Mouse (Mus musculus): ENCODE results near the gene Sephs2. TPM values are rescaled to one million over a fixed set of nuclear protein-coding genes. Genes with fewer than 3 reads are reported as not detected.

The Sephs2 gene
- polyA plus RNA-seq, 1 experiment from 2014 or later = 102 TPM

DNA sequence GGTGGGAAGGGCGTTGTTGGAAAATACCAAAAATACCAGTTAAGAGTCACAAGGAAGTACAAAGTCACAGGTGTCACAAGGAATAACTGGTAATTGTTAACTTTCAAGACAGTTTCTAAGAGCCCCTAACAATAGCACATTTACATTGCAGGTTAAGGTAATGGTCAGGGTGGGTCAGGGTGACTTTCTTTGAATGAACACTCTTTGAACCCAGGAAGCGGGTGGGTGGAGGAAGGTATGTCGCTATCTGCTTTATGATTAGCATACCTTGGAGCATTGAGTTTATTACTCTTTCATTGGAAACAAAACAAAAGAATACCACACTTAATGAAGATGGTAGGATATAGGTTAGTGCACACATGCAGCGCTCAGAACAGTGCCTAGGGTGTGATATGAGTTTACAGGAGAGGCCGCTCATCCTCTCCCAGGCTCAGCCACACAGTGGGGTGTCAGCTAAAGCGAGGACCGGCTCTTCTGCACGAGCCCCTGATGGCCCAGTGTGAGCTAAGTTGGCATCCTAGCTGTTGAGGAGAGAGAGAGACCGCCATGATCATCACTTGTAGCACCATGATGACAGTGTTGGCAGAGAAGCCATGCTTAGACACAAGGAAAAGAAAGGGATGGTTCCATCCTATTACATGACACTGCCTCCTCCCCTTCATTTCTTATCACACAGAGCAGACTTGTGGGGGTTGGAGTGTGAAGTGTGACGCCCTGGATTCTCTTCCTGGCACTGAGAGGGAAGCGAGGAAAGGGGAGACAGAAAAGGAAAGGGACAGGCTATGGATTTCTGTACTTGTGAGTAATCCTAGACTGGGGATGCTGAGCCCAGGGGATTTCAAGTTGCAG lies 48.5 kb downstream of the Sephs2 start:
- Histone ChIP-seq H3K9ac (replicated peaks; ENCODE audit: low read length) (no peak overlapping the region), H3K36me3 (replicated peaks; ENCODE audit: control insufficient read depth, insufficient read depth, low read depth, low read length) (no peaks in the 10 kb centered on the region; the same call in 1 of the 2 replicates), H3K27ac (replicated peaks; ENCODE audit: low read depth, low read length) (no peak overlapping the region), H3K27me3 (ENCODE audit: control insufficient read depth, insufficient read depth, low read length) (no peaks in the 10 kb centered on the region), H3K4me3 (ENCODE audit: low read depth, low read length) (no peak overlapping the region), H3K9me3 (replicated peaks; ENCODE audit: control insufficient read depth, low read length) (no peaks in the 10 kb centered on the region), H3K4me1 (ENCODE audit: control insufficient read depth, insufficient read depth, low read length) (no peaks in the 10 kb centered on the region), H3K4me2 (ENCODE audit: low read depth, low read length) (no peak overlapping the region)
- 85% methylated on average over 11 of the region's 11 CpGs for WGBS
- DNase-seq (ENCODE audit: low spot score) (no peak), ATAC-seq (replicated peaks; ENCODE audit: insufficient number of reproducible peaks, low FRiP score, low TSS enrichment, low read depth) (no peak)

DNA sequence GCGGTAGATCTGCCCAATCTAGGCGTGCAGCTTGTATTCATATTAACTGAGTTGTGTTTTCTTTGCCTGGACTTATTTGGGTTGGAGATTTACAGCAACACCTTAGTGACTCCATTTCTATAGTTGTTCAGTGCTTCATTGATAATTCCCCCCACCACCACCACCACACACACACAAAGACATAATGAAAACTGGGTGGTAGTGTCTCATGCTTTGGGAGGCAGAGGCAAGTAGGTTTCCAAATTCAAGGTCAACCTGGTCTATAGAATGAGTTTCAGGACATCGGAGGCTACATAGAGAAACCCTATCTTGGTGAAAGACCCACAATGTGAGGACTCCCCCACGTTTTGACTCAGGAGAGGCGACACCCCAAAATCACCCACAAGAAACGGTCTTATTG lies 49.2 kb downstream of the Sephs2 start:
- H3K27me3 ChIP-seq (ENCODE audit: control insufficient read depth, insufficient read depth, low read length) = no peaks in the 10 kb centered on the region
- H3K4me1 ChIP-seq (ENCODE audit: control insufficient read depth, insufficient read depth, low read length) = no peaks in the 10 kb centered on the region
- ATAC-seq (replicated peaks; ENCODE audit: insufficient number of reproducible peaks, low FRiP score, low TSS enrichment, low read depth) (no peak), DNase-seq (ENCODE audit: low spot score) (no peak)
- no peaks in the 10 kb centered on the region; the same call in 1 of the 2 replicates for H3K36me3 ChIP-seq (replicated peaks; ENCODE audit: control insufficient read depth, insufficient read depth, low read depth, low read length)
- no peak overlapping the region for H3K4me3 ChIP-seq (ENCODE audit: low read depth, low read length)
- no peak overlapping the region for H3K27ac ChIP-seq (replicated peaks; ENCODE audit: low read depth, low read length)
- H3K9me3 ChIP-seq (replicated peaks; ENCODE audit: control insufficient read depth, low read length) = no peaks in the 10 kb centered on the region
- H3K4me2 ChIP-seq (ENCODE audit: low read depth, low read length) = no peak overlapping the region
- no peak overlapping the region for H3K9ac ChIP-seq (replicated peaks; ENCODE audit: low read length)
- 95% methylated on average over 6 of the region's 6 CpGs for WGBS

- Histone ChIP-seq H3K27me3 (ENCODE audit: control insufficient read depth, insufficient read depth, low read length) (no peaks in the 10 kb centered on the region), H3K9me3 (replicated peaks; ENCODE audit: control insufficient read depth, low read length) (no peaks in the 10 kb centered on the region), H3K4me2 (ENCODE audit: low read depth, low read length) (no peak overlapping the region), H3K4me1 (ENCODE audit: control insufficient read depth, insufficient read depth, low read length) (no peaks in the 10 kb centered on the region), H3K9ac (replicated peaks; ENCODE audit: low read length) (no peak overlapping the region), H3K4me3 (ENCODE audit: low read depth, low read length) (no peak overlapping the region), H3K27ac (replicated peaks; ENCODE audit: low read depth, low read length) (no peak overlapping the region), H3K36me3 (replicated peaks; ENCODE audit: control insufficient read depth, insufficient read depth, low read depth, low read length) (no peaks in the 10 kb centered on the region)
- no peak for ATAC-seq (replicated peaks; ENCODE audit: insufficient number of reproducible peaks, low FRiP score, low TSS enrichment, low read depth)
- 80% methylated on average over 6 of the region's 6 CpGs for WGBS
- no peak for DNase-seq (ENCODE audit: low spot score)
These were observed 50.1 kb downstream of the Sephs2 start for GRCm38 (mm10) chr7:127223515-127224478.

- Histone ChIP-seq H3K4me2 (ENCODE audit: low read depth, low read length) (no peak overlapping the region), H3K4me3 (ENCODE audit: low read depth, low read length) (no peak overlapping the region), H3K27me3 (ENCODE audit: control insufficient read depth, insufficient read depth, low read length) (no peaks in the 10 kb centered on the region), H3K9me3 (replicated peaks; ENCODE audit: control insufficient read depth, low read length) (no peaks in the 10 kb centered on the region), H3K9ac (replicated peaks; ENCODE audit: low read length) (no peak overlapping the region), H3K4me1 (ENCODE audit: control insufficient read depth, insufficient read depth, low read length) (no peaks in the 10 kb centered on the region), H3K27ac (replicated peaks; ENCODE audit: low read depth, low read length) (no peak overlapping the region), H3K36me3 (replicated peaks; ENCODE audit: control insufficient read depth, insufficient read depth, low read depth, low read length) (no peaks in the 10 kb centered on the region)
- no peak for ATAC-seq (replicated peaks; ENCODE audit: insufficient number of reproducible peaks, low FRiP score, low TSS enrichment, low read depth)
- DNase-seq (ENCODE audit: low spot score) = no peak
- WGBS = 97% methylated on average over 3 of the region's 3 CpGs
These were observed 50.7 kb downstream of the Sephs2 start for GRCm38 (mm10) chr7:127223106-127223505.

Other genes with a start within 250 kb of the Sephs2 start
- 63.1 and 66.4 TPM in 2 replicates for gene Maz, start 247.0 kb downstream of the Sephs2 start, polyA plus RNA-seq (2014; fragmentation: Nextera tagmentation; extraction: Ambion mirVana)
- 192 and 199 TPM in 2 replicates for gene Kif22, start 231.6 kb downstream of the Sephs2 start, polyA plus RNA-seq (2014; fragmentation: Nextera tagmentation; extraction: Ambion mirVana)
- gene Zg16, start 186.7 kb downstream of the Sephs2 start, polyA plus RNA-seq (2014; fragmentation: Nextera tagmentation; extraction: Ambion mirVana) = not detected in 2 replicates
- 1.0 and 1.1 TPM in 2 replicates for gene AI467606, start 182.7 kb downstream of the Sephs2 start, polyA plus RNA-seq (2014; fragmentation: Nextera tagmentation; extraction: Ambion mirVana)
- gene Qprt, start 151.8 kb downstream of the Sephs2 start, polyA plus RNA-seq (2014; fragmentation: Nextera tagmentation; extraction: Ambion mirVana) = 2.5 and 3.0 TPM in 2 replicates
- gene Spn, start 136.2 kb downstream of the Sephs2 start, polyA plus RNA-seq (2014; fragmentation: Nextera tagmentation; extraction: Ambion mirVana) = not detected in 2 replicates
- 71.8 and 74.0 TPM in 2 replicates for gene Cd2bp2, start 78.0 kb downstream of the Sephs2 start, polyA plus RNA-seq (2014; fragmentation: Nextera tagmentation; extraction: Ambion mirVana)
- 15.8 and 19.2 TPM in 2 replicates for gene Tbc1d10b, start 65.6 kb downstream of the Sephs2 start, polyA plus RNA-seq (2014; fragmentation: Nextera tagmentation; extraction: Ambion mirVana)
- gene Mylpf, start 65.2 kb downstream of the Sephs2 start, polyA plus RNA-seq (2014; fragmentation: Nextera tagmentation; extraction: Ambion mirVana) = 19.8 and 22.8 TPM in 2 replicates
- 20.9 and 22.5 TPM in 2 replicates for gene Zfp553, start 41.0 kb downstream of the Sephs2 start, polyA plus RNA-seq (2014; fragmentation: Nextera tagmentation; extraction: Ambion mirVana)
- gene Sept1, start 40.9 kb downstream of the Sephs2 start, polyA plus RNA-seq (2014; fragmentation: Nextera tagmentation; extraction: Ambion mirVana) = 21.0 and 24.6 TPM in 2 replicates
- 63.2 and 65.3 TPM in 2 replicates for gene Zfp771, start 29.8 kb downstream of the Sephs2 start, polyA plus RNA-seq (2014; fragmentation: Nextera tagmentation; extraction: Ambion mirVana)
- gene Dctpp1, start 13.3 kb downstream of the Sephs2 start, polyA plus RNA-seq (2014; fragmentation: Nextera tagmentation; extraction: Ambion mirVana) = 253 and 266 TPM in 2 replicates
- gene Itgal, start 22.2 kb upstream of the Sephs2 start, polyA plus RNA-seq (2014; fragmentation: Nextera tagmentation; extraction: Ambion mirVana) = 0.59 and 1.2 TPM in 2 replicates
- 6.1 and 6.4 TPM in 2 replicates for gene Zfp768, start 71.5 kb upstream of the Sephs2 start, polyA plus RNA-seq (2014; fragmentation: Nextera tagmentation; extraction: Ambion mirVana)
- 5.6 and 7.8 TPM in 2 replicates for gene Zfp747, start 102.0 kb upstream of the Sephs2 start, polyA plus RNA-seq (2014; fragmentation: Nextera tagmentation; extraction: Ambion mirVana)
- 6.7 and 7.1 TPM in 2 replicates for gene 9130019O22Rik, start 113.1 kb upstream of the Sephs2 start, polyA plus RNA-seq (2014; fragmentation: Nextera tagmentation; extraction: Ambion mirVana)
- 6.1 TPM in 2 replicates for gene E430018J23Rik, start 119.6 kb upstream of the Sephs2 start, polyA plus RNA-seq (2014; fragmentation: Nextera tagmentation; extraction: Ambion mirVana)
- gene Zfp764, start 132.8 kb upstream of the Sephs2 start, polyA plus RNA-seq (2014; fragmentation: Nextera tagmentation; extraction: Ambion mirVana) = 7.9 and 8.2 TPM in 2 replicates
- gene Zfp688, start 148.0 kb upstream of the Sephs2 start, polyA plus RNA-seq (2014; fragmentation: Nextera tagmentation; extraction: Ambion mirVana) = 27.3 and 29.8 TPM in 2 replicates
- gene Zfp689, start 175.1 kb upstream of the Sephs2 start, polyA plus RNA-seq (2014; fragmentation: Nextera tagmentation; extraction: Ambion mirVana) = 11.7 and 12.4 TPM in 2 replicates
- gene Prr14, start 185.6 kb upstream of the Sephs2 start, polyA plus RNA-seq (2014; fragmentation: Nextera tagmentation; extraction: Ambion mirVana) = 54.8 and 58.5 TPM in 2 replicates
- 8.9 and 10.2 TPM in 2 replicates for gene Fbrs, start 205.1 kb upstream of the Sephs2 start, polyA plus RNA-seq (2014; fragmentation: Nextera tagmentation; extraction: Ambion mirVana)
- gene Srcap, start 237.9 kb upstream of the Sephs2 start, polyA plus RNA-seq (2014; fragmentation: Nextera tagmentation; extraction: Ambion mirVana) = 41.9 and 47.5 TPM in 2 replicates
- 16.1 and 16.3 TPM in 2 replicates for gene Gm42715, start 245.5 kb upstream of the Sephs2 start, polyA plus RNA-seq (2014; fragmentation: Nextera tagmentation; extraction: Ambion mirVana)

Measured in embryonic facial prominence, embryonic 11.5 days (tissue).